Mouse (Mus musculus) embryonic fibroblast, embryonic 13.5 days (primary cell): Measurements from ENCODE around the gene Mettl14. TPM values are rescaled to one million over a fixed set of nuclear protein-coding genes. Genes with fewer than 3 reads are reported as not detected.
A peak's percentile ranks its signal among the peaks of the same experiment; 100 is the strongest.

Experiments
- H3K27ac ChIP-seq: 2 replicates; pipeline ENCODE4 v1.5.1; 2012; ENCODE audit warnings: low read length, control low read depth, inconsistent platforms; ENCODE audit not compliant: insufficient read depth
- H3K4me1 ChIP-seq: 2 replicates; pipeline ENCODE4 v1.6.1; 2011; ENCODE audit warnings: low read length; ENCODE audit not compliant: control insufficient read depth, insufficient read depth
- H3K4me3 ChIP-seq: 2 replicates; pipeline ENCODE4 v1.5.1; 2011; ENCODE audit warnings: mild to moderate bottlenecking, control low read depth, low read length; ENCODE audit not compliant: insufficient read depth
- CTCF ChIP-seq: IDR thresholded peaks from 2 replicates; pipeline ENCODE4 v1.5.1; 2011; ENCODE audit warnings: mild to moderate bottlenecking, control low read depth, low read length, moderate library complexity, borderline replicate concordance; ENCODE audit not compliant: insufficient read depth
- POLR2A ChIP-seq: IDR thresholded peaks from 2 replicates; pipeline ENCODE4 v1.6.1; 2011; ENCODE audit warnings: low read depth, mild to moderate bottlenecking, control low read depth, low read length, moderate library complexity
- polyA plus RNA-seq: library from polyadenylated mRNA; stranded (reverse); fragments of >200 nt; gene quantifications from 2 replicates; pipeline ENCODE4 v1.2.4, GENCODE M21; 2011; ENCODE audit warnings: low read depth; ENCODE audit not compliant: missing spikeins, insufficient read length

Gene Mettl14
- polyA plus RNA-seq, 1 experiment = 17.9 TPM

DNA sequence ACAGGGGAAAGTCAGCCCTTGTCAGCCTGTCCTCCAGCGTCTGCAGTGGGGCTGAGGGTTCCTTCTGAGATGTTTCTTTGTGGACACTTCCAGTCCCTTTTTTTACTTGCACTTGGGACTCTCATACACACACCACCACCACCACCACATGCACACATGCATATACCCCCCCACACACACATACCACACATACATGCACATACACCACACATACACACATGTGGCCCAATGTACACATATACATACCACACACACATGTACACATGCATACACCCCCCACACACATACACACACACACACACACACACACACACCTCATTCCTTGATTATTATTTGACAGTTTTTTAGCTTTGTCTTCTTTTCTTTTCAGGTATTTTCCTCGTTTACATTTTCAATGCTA, 44.9 kb downstream of the Mettl14 start:
- Histone ChIP-seq H3K4me3 (no peak overlapping the region), H3K4me1 (peaks cover 14% of the 10 kb centered on the region)
- TF ChIP-seq CTCF = no peak
- TF ChIP-seq POLR2A = no peak

DNA sequence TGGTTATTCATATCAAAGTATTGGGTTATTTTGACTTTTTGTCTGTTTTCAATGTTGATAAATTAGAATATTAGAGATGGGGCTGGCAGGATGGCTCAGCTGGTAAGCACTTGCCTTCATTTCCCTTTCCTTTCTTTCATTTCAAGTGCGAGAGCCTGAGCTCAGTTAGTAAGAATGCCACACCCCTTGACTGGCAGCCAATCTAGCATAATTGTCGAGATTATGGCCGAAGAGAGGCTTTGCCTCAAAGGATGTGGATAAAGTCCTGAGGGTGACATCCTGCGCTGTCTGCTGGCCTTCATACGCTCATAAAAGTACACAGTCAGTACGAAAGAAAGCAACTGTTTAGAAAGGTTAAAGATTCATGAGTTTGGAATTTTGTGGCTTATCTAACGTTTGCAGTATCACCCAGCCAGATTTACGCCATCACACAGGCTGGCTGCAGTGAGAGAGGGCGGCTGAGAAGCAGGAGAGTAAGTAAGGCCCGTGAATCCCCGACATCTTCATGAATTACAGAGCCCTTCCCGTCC, 47.2 kb downstream of the Mettl14 start:
- H3K4me3 ChIP-seq = no peak overlapping the region
- H3K4me1 ChIP-seq = peaks cover 23% of the 10 kb centered on the region
- H3K27ac ChIP-seq = peak overlapping the region; percentile 74; the same call in 1 of the 2 replicates
- no peak for TF ChIP-seq POLR2A
- TF ChIP-seq CTCF = no peak

More for the DNA sequence above, 44.9 kb downstream of the Mettl14 start:
- H3K27ac ChIP-seq = no peak overlapping the region

DNA sequence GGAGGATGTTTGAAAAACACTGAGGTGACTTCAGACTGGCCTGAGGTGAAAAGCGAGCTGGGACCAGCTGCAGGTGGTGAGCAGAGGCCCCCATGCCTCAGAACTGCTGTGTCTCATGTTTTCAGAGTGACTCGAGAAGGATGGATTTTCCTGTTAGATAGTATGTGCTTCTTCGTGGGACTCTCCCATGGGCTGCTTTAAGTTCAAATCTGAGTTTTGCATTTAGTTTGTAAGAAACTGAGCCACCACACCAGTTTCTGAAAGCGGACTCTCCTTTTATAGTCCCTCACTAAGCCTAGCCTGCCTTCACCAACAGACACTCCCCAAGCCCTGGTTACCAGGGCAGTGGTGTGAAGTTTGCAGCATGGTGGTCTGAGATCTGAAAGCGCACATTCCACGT, 48.1 kb downstream of the Mettl14 start:
- no peak overlapping the region for H3K4me3 ChIP-seq
- TF ChIP-seq CTCF = no peak
- peaks cover 23% of the 10 kb centered on the region for H3K4me1 ChIP-seq
- H3K27ac ChIP-seq = peak overlapping the region; percentile 74

DNA sequence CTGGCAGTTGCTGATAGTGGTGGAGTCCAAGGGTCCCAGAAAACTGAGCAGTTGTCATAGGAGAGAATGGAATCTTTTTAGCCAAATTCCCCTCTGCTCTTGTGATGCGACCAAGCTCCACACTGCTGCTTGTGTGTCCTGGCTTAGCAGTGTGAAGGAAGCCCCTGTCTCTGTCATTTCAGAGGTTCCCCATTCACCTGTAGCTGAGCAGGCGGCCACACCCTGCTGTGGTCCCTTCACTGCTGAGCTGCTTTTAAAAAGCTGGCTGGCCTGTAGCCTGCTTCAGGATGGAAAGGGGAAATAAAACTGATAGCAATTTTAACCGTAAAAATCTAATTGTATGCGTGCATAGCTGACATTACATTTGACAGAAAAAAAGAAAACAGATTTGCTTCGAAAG, 49.0 kb downstream of the Mettl14 start:
- no peak overlapping the region for H3K4me3 ChIP-seq
- no peak overlapping the region for H3K27ac ChIP-seq
- TF ChIP-seq POLR2A = no peak
- TF ChIP-seq CTCF = no peak
- H3K4me1 ChIP-seq = peaks cover 26% of the 10 kb centered on the region

DNA sequence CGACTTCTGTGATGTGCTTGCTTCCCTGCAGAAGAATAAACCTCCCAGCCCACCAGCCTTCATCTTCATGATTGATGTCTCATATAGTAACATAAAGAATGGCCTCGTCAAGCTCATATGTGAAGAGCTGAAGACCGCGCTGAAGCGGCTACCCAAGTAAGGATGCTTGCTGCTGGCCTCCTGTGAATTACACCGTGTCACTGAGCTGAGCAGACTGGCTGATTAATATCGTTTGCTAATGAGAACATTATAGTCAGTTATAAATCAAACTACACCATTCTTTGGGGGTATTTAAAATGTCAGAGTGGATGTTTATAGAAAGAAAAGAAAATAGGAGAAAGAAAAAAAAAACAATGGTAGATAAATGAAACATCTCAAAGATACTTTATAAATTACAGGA, 49.5 kb downstream of the Mettl14 start:
- Histone ChIP-seq H3K4me1 (peaks cover 26% of the 10 kb centered on the region), H3K4me3 (no peak overlapping the region), H3K27ac (no peak overlapping the region)
- TF ChIP-seq CTCF = no peak
- TF ChIP-seq POLR2A = no peak

DNA sequence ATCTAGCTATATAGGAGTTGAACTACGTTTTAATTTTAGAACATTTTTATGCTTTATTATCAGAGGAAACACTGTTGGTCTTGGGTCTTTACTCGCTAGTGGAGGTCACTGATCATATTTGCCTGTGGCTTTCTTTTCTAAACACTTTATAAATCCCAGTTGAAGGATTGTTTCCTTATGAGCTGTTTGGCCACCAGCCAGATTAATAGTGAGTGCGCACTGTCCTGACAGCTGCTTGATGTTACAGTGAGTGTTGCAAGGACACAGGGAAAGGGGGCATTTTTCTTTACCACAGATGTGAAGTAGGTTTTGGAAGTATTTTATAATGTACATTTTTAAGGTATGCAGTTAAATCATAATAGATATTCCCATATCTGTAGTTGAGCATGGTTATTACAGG, 50.4 kb downstream of the Mettl14 start:
- H3K4me3 ChIP-seq = no peak overlapping the region
- peak overlapping the region; percentile 89 for H3K27ac ChIP-seq
- peaks cover 27% of the 10 kb centered on the region for H3K4me1 ChIP-seq
- no peak for TF ChIP-seq CTCF
- no peak for TF ChIP-seq POLR2A

DNA sequence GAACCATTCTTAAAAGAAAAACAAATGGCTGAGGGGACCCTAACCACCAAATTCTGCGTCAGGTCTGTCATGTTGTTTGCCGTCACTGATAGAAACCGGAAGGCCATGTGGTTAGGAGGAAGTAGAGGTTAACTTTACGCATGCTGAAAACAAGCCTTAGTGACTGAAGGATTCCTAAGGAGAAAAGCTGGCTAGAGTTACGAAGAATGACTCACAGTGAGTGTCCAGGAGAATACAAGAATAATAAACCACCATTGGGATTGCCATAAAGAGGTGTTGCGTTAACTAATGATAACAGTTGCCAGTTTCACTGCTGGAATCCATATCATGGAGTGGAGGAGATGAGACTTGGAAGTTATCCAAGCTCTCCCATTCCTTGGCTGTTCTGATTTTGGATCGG, 51.0 kb downstream of the Mettl14 start:
- TF ChIP-seq POLR2A (no peak), CTCF (no peak)
- Histone ChIP-seq H3K27ac (peak overlapping the region; percentile 89), H3K4me1 (peaks cover 31% of the 10 kb centered on the region), H3K4me3 (no peak overlapping the region)

DNA sequence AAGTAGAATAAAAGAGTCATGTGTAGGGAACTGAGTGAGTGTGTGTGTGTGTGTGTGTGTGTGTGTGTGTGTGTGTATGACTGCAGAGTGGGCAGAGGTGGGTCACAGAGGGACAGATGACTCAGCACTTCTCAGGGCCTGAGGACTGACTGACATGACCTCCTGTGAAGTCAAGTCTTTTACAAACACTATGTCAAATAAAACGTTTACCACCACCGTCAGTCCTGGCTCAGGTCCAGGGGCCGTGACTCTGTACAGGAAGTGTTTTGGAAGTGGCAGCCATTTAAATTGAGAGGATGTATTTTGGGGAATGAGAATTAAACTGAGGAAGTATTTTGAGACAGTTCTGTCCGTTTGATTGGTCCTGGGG, 52.9 kb downstream of the Mettl14 start:
- TF ChIP-seq CTCF = no peak
- no peak for TF ChIP-seq POLR2A
- Histone ChIP-seq H3K27ac (peak overlapping the region; percentile 66), H3K4me1 (peaks cover 30% of the 10 kb centered on the region), H3K4me3 (no peak overlapping the region)

DNA sequence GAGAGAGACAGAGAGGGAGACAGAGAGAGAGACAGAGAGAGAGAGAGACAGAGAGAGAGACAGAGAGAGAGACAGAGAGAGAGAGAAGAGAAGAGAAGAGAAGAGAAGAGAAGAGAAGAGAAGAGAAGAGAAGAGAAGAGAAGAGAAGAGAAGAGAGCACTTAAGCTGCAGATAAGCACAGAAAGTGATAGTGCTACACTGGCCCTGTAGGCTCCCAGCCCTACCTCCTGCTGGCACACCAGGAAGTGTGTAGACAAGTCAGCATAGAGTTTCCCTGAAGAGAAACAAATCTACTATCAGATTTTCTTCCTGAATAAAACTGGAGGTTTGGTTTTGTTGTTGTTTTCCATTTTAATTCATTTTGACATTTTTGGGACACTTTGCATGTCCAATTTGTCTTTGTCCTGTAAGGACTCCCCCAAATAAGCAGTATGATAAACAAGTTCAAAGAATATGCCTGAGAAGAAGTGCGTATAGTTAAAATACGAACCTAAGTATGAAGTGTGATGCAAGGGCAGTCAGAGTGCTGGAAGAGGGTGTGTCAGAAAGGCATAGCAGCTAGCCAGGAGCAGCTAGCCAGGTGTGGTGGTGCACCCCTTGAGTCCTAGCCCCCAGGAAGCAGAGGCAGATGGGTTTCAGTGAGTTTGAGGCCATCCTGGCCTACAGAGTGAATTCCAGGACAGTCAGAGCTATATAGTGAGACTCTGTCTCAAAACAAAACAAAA, 53.4 kb downstream of the Mettl14 start:
- Histone ChIP-seq H3K4me3 (no peak overlapping the region), H3K27ac (peak overlapping the region; percentile 66), H3K4me1 (peaks cover 25% of the 10 kb centered on the region)
- TF ChIP-seq CTCF (no peak), POLR2A (no peak)

DNA sequence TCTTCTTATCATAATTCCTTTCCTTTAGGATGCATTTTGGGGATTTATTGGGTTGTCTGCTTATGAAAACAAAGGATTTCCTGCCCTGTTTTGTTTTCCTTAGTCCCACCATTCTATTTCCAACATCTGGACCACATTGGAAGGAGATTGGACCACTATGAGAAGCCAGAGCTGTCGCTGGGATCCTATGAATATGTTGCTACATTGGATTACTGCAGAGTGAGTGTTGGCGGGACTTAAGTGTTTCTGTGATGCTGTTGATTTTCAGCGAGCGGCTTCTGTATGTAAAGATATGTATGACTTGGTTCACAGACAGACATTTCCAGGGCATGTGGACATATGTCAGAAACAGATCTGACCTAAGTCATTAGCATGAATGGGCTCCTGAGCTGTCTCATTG, 55.7 kb downstream of the Mettl14 start:
- TF ChIP-seq POLR2A (no peak), CTCF (no peak)
- Histone ChIP-seq H3K4me3 (no peak overlapping the region), H3K4me1 (peaks cover 19% of the 10 kb centered on the region)

More for the DNA sequence above, 55.7 kb downstream of the Mettl14 start:
- H3K27ac ChIP-seq = peak overlapping the region; percentile 82
